Mouse (Mus musculus) left cerebral cortex, adult 2 months (tissue): Measurements from ENCODE around the gene Xpnpep2. TPM values are rescaled to one million over a fixed set of nuclear protein-coding genes. Genes with fewer than 3 reads are reported as not detected.

Experiments used
- DNase-seq, 2 experiments: peaks; one replicate each; pipeline ENCODE4 v3.0.0; 2021 to 2022; ENCODE audit warnings: low spot score in 2 of 2, mixed read lengths in 1 of 2; ENCODE audit errors: extremely low spot score in 1 of 2
- H3K27ac ChIP-seq: fragments of 200-600 bp; 2 replicates; pipeline ENCODE4 v1.8.1; 2022
- H3K4me3 ChIP-seq: fragments of 200-600 bp; 2 replicates; pipeline ENCODE4 v1.8.1; 2022
- CTCF ChIP-seq: fragments of 200-600 bp; IDR thresholded peaks from 2 replicates; pipeline ENCODE4 v1.8.1; 2022; ENCODE audit warnings: antibody characterized with exemption, mild to moderate bottlenecking, moderate library complexity
- intact Hi-C: fragments of 180-260 bp; cut with DNase I; formaldehyde crosslinking; loops from one replicate; pipeline ENCODE4 v1.15.1; 2025
- total RNA-seq, 2 experiments: library from RNA; stranded (reverse); gene quantifications; 2 replicates each; pipeline ENCODE4 v1.2.3; 2021

Xpnpep2 gene
- total RNA-seq, 2 experiments from 2014 or later = 0.18 to 0.79 TPM

- Histone ChIP-seq H3K27ac (no peak overlapping the region), H3K4me3 (no peak overlapping the region)
- DNase-seq = no peak
- no peak; the same call in 1 of the 2 replicates for TF ChIP-seq CTCF
- intact Hi-C loops = no loop called here
Observed at GRCm38 (mm10) chrX:48127502-48128218, 19.1 kb downstream of the Xpnpep2 start.

DNA sequence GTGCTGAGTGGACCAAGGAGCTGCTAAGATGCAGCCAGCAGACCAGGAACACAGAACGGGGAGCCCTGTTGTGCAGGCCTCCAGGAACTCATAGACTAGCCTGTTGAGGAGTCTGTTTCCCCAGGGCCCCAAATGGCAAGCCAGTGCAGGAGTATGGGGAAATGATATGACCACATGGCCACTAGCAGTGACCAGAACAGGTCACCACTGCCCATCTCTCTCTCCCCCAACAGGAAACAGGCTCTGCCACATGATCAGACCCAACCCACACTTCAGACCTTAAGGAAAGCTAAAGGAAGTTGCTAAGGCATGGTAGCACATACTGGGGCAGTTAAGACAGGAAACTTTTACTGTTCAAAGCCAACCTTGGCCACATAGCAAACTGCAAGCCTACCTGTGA, 20.6 kb downstream of the Xpnpep2 start:
- H3K4me3 ChIP-seq = no peak overlapping the region
- DNase-seq = no peak
- H3K27ac ChIP-seq = no peak overlapping the region
- no peak for TF ChIP-seq CTCF
- intact Hi-C loops = no loop called here

DNA sequence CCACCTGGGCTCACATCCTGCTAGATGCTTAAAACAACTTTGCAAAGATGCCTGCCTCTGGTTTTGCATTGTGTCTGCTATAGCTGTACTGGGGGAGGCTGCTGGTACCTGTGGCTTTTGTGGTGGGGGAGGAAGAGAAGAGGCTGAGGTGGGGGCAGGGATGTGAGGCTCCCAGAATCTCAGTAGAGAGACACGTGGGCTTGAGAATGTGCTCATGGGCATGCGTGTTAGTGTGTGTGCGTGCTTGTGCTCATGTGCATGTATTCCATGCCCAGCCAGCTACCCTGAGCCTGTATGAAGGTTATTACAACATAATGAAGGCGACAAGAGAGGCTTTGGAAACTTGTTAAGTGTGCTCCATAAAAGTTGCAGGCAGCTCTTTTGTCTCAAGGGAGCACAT, 28.4 kb downstream of the Xpnpep2 start:
- no peak for DNase-seq
- Histone ChIP-seq H3K4me3 (no peak overlapping the region), H3K27ac (no peak overlapping the region)
- intact Hi-C loops = no loop called here
- no peak for TF ChIP-seq CTCF

DNA sequence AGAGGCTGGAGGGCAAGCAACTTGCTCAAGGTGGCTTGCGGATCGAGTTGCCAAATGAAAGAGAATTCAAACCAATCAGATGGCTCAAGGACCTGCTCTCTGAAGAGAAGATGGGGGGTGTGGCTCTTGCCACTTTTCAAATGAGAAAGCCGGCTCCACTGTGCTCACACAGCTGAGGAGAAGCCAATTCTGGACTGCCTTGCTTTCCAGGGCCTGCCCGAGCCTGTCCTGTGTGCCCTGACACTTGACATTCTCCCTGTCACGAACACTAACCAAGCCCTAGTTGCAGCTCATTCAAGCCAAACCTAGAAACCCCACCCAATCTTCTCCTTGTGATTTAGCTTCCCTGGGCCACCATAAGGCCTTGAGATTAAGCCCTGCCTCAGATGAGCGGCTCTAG, 29.5 kb downstream of the Xpnpep2 start:
- intact Hi-C loops = no loop called here
- Histone ChIP-seq H3K4me3 (no peak overlapping the region), H3K27ac (no peak overlapping the region)
- no peak for TF ChIP-seq CTCF
- no peak for DNase-seq

GRCm38 (mm10) chrX:48138539-48139275, 30.2 kb downstream of the Xpnpep2 start:
- Histone ChIP-seq H3K4me3 (no peak overlapping the region), H3K27ac (no peak overlapping the region)
- no peak for TF ChIP-seq CTCF
- intact Hi-C loops = no loop called here
- DNase-seq = no peak

DNA sequence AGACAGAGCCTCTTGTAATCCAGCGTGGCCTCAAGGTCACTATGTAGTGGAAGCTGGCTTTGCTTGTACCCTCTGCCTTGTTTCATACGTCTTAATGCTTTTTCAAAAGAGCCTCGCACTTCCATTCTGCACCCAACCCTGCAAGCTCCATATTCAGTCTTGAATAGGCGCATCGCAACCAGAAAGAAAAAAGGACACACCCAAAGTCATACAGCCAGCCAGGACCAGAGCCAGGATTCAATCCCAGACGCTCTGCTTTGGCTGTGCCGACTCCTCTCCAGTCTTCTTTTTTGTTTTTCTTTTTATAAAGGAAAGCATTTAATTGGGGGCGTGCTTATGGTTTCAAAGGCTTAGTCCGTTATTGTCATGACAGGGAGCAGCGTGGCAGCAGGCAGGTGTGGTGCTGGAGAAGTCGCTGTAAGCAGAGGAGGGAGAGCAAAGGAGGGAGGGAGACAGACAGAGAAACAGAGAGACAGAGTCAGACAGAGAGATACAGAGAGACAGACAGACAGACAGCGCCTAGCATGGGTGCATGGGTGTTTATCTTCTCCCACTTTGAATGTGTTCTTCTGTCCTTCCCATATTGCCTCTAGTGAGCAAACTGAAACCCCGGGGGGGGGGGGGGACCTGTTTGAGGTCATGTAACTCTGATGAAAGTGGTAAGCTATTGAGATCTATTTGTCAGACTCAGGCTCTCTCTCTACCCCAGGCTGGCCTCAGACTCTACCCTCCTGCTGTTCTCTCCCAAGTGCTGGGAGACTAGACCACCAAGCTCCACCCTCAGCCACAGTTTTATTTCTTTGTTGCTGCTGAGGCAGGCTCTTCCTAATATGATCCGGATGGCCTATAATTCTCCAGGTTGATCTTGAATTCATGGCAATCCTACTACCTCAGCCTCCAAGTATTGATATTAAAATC, 31.1 kb downstream of the Xpnpep2 start:
- DNase-seq = no peak
- no peak overlapping the region for H3K27ac ChIP-seq
- no peak for TF ChIP-seq CTCF
- no peak overlapping the region for H3K4me3 ChIP-seq
- intact Hi-C loops = no loop called here

DNA sequence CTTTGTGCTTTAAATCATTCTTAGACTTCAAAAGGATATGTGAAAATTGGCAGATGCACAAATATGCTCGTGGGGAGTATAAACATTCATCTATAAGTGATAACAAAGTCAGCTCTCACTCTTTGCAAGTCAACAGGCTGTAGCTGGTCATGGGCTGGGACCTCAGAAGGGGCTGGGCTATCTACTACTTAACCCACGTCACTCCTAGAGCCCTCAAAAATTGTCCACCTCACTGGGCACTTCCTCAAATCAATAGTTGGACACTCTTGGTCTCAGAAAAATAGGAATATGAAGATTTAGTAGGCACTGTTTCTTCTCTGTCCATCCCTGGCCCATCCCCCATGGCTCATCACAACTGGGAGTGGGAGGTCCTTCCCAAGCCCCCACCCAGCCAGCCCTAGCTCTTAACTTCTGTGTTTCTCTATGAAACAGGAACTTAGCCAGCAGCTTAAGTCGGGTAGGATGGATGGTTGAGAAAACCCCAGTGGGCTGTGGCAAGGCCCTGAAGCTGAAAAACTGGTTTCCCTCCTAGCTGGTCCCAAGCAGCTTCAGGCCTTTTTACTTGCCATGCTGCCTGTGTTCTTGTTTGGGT, 31.9 kb downstream of the Xpnpep2 start:
- intact Hi-C loops = no loop called here
- Histone ChIP-seq H3K27ac (no peak overlapping the region), H3K4me3 (no peak overlapping the region)
- TF ChIP-seq CTCF = no peak
- DNase-seq = no peak

- no peak overlapping the region for H3K27ac ChIP-seq
- DNase-seq = no peak
- no peak overlapping the region for H3K4me3 ChIP-seq
- intact Hi-C loops = no loop called here
- TF ChIP-seq CTCF = no peak
Observed at GRCm38 (mm10) chrX:48141481-48141880, 33.0 kb downstream of the Xpnpep2 start.

DNA sequence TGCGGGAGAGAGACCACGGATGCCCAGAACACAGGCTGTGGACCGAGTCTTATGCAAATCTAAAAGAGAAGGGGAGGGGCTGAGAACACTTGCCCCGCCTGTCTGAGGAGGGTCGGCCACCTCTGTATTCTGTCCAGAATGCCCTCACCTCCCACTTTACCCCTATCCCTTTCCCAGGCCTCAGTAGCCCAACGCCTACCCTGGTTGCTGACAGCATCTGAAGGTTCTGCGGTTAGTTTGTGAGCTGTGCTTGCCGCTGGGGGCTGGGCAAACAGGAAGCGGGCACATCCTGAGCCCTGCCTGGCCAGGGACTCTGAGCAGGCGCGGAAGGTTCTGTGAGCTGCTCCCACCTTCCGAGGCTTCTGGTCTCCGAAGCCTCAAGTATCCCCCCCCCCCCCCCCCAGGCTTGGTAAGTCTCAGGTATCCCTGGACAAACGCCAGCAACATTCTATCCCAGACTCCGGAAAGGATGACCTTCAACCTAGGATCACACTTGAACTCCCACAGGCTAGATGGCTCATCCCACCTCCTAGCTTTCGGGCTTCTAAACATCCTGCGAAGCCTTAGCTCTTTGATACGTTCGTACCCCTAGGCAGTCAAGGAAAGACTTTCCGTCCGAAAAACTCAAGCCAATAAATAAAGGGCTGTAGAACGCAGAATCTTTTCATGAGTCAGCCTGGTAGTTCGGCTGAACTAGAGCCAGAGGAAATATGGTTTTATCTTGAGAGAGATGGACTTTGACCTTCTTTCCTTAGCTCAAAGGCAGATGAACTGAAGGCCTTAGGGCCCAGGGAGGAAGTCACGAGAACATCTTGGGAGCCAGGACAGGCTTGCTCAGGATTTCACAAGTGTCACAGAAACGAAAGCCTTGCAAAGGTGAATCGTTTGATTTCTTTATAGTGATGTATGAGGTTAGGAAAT, 35.1 kb downstream of the Xpnpep2 start:
- DNase-seq = no peak
- Histone ChIP-seq H3K27ac (no peak overlapping the region), H3K4me3 (no peak overlapping the region)
- TF ChIP-seq CTCF = no peak
- intact Hi-C loops = no loop called here

- intact Hi-C loops = no loop called here
- Histone ChIP-seq H3K27ac (no peak within 1 kb of the TSS), H3K4me3 (no peak within 1 kb of the TSS)
- no peak for DNase-seq
- no peak for TF ChIP-seq CTCF
Observed at GRCm38 (mm10) chrX:48146262-48146661, 37.7 kb downstream of the Xpnpep2 start, which contains the start of gene Sash3. Gene Sash3 (plus strand): TSS chrX:48146436.

- no peak overlapping the region for H3K4me3 ChIP-seq
- DNase-seq = no peak
- no peak overlapping the region for H3K27ac ChIP-seq
- intact Hi-C loops = no loop called here
- no peak for TF ChIP-seq CTCF
Observed at GRCm38 (mm10) chrX:48147226-48147625, 38.7 kb downstream of the Xpnpep2 start.
